Mouse (Mus musculus) forebrain, embryonic 16.5 days (tissue): Measurements from ENCODE around the gene Cfap221. TPM values are rescaled to one million over a fixed set of nuclear protein-coding genes. Genes with fewer than 3 reads are reported as not detected.

Source experiments
- polyA plus RNA-seq: library from polyadenylated mRNA; unstranded; fragments of >200 nt; fragmentation: Nextera tagmentation; extraction: Ambion mirVana; gene quantifications from 2 replicates; pipeline ENCODE4 v1.2.1, GENCODE M21; 2015

The Cfap221 gene
- polyA plus RNA-seq, 1 experiment from 2014 or later, result 0.60 TPM

Other genes starting within 250 kb of the Cfap221 start
- gene Ptpn4, start 159.6 kb downstream of the Cfap221 start, polyA plus RNA-seq, result 13.2 and 15.0 TPM in 2 replicates
- 13.4 and 14.3 TPM in 2 replicates for gene Tmem177, start 84.0 kb downstream of the Cfap221 start, polyA plus RNA-seq
- gene Sctr, start 9.7 kb upstream of the Cfap221 start, polyA plus RNA-seq, result 0.51 and 0.52 TPM in 2 replicates
- gene Tmem37, start 76.8 kb upstream of the Cfap221 start, polyA plus RNA-seq, result 5.6 and 6.4 TPM in 2 replicates
- gene Dbi, start 123.8 kb upstream of the Cfap221 start, polyA plus RNA-seq, result 1,146 and 1,367 TPM in 2 replicates
- gene 3110009E18Rik, start 124.0 kb upstream of the Cfap221 start, polyA plus RNA-seq, result 22.8 and 28.6 TPM in 2 replicates